Mouse (Mus musculus) liver, embryonic 14.5 days (tissue): ENCODE data around the gene Dnah17.

Experiments used
- CTCF ChIP-seq: IDR thresholded peaks from 2 replicates; pipeline ENCODE4 v1.5.1; 2016; ENCODE audit warnings: antibody characterized with exemption, low read depth, control low read depth
- EP300 ChIP-seq: IDR thresholded peaks from 2 replicates; pipeline ENCODE4 v1.6.1; 2016; ENCODE audit warnings: antibody characterized with exemption, low read depth

DNA sequence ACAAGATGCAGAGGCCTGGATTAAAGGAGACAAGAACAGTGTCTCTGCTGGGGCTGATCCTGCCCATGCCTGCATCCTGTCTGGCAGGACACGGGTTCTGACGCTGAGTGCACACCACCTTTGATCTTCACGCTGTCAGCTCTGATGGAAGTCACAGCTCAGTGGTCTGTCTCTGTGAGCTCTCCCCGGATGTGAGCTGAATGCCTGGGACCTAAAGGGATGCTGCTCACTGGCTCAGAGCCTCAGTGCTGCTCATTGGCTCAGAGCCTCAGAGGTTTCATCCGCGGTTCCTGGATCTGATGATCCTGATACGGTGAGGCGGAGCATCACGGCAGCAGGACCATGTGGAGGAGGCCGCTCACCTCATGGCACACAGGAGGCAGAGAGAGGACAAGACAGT lies 31.8 kb upstream of the Dnah17 start:
- TF ChIP-seq CTCF, result no peak
- TF ChIP-seq EP300, result no peak
